Mouse (Mus musculus) embryonic facial prominence, embryonic 12.5 days (tissue): Measurements from ENCODE around the gene Rps29. TPM values are rescaled to one million over a fixed set of nuclear protein-coding genes. Genes with fewer than 3 reads are reported as not detected.
"Not testable (repeated sequence)": the region's sequence is repeated elsewhere in the genome, so short reads cannot be mapped to it uniquely, and the experiment has no call there.

ENCODE experiments used
- ATAC-seq: fragments of 200-750 bp; cut with Nextera tagmentation; 2 replicates; pipeline ENCODE4 v1.8.0; 2017; ENCODE audit not compliant: insufficient number of reproducible peaks, insufficient read depth, low FRiP score, low TSS enrichment
- H3K27ac ChIP-seq: fragments of 300-500 bp; sonication (generic); 2 replicates; pipeline ENCODE4 v1.5.1; 2016; ENCODE audit warnings: mild to moderate bottlenecking
- H3K27me3 ChIP-seq: fragments of 300-500 bp; sonication (generic); 2 replicates; pipeline ENCODE4 v1.6.1; 2016; ENCODE audit warnings: mild to moderate bottlenecking, moderate library complexity
- H3K36me3 ChIP-seq: fragments of 300-500 bp; sonication (generic); 2 replicates; pipeline ENCODE4 v1.6.1; 2016; ENCODE audit warnings: mild to moderate bottlenecking
- H3K4me1 ChIP-seq: fragments of 300-500 bp; sonication (generic); 2 replicates; pipeline ENCODE4 v1.6.1; 2016
- H3K4me2 ChIP-seq: fragments of 300-500 bp; sonication (generic); replicated peaks from 2 replicates; pipeline ENCODE4 v1.6.1; 2016; ENCODE audit warnings: mild to moderate bottlenecking, moderate library complexity
- H3K4me3 ChIP-seq: fragments of 300-500 bp; sonication (generic); 2 replicates; pipeline ENCODE4 v1.5.1; 2016; ENCODE audit warnings: mild to moderate bottlenecking
- H3K9ac ChIP-seq: fragments of 300-500 bp; sonication (generic); 2 replicates; pipeline ENCODE4 v1.6.1; 2016; ENCODE audit warnings: mild to moderate bottlenecking, moderate library complexity
- H3K9me3 ChIP-seq: fragments of 300-500 bp; sonication (generic); 2 replicates; pipeline ENCODE4 v1.6.1; 2016; ENCODE audit warnings: mild to moderate bottlenecking, moderate library complexity
- WGBS: fragments of 180-500 bp; shearing (Covaris S2); methylation state at CpG from one replicate; pipeline ENCODE4 v1.1.7; 2016; 5-methylcytosine and 5-hydroxymethylcytosine counted together
- polyA plus RNA-seq: library from polyadenylated mRNA; unstranded; fragments of >200 nt; fragmentation: Nextera tagmentation; extraction: Ambion mirVana; gene quantifications from 2 replicates; pipeline ENCODE4 v1.2.1, GENCODE M21; 2016

Gene Rps29
- polyA plus RNA-seq: 1,602 and 1,617 TPM in 2 replicates

GRCm38 (mm10) chr12:69158765-69159577, at the start of gene Rps29:
Gene Rps29, minus strand, starts transcription at chr12:69159186.
- WGBS: under 1% methylated on average over 60 of the region's 68 CpGs
- peak; percentile 99 for ATAC-seq
- peak within 1 kb of the TSS; percentile 93 for H3K27ac ChIP-seq

GRCm38 (mm10) chr12:69208520-69208919, 49.5 kb upstream of the Rps29 start:
- 91% methylated on average over 2 of the region's 2 CpGs for WGBS
- no peak overlapping the region for H3K9ac ChIP-seq
- no peaks in the 10 kb centered on the region for H3K4me1 ChIP-seq
- no peak overlapping the region for H3K4me3 ChIP-seq
- no peak overlapping the region for H3K4me2 ChIP-seq
- H3K27me3 ChIP-seq: no peaks in the 10 kb centered on the region
- no peak for ATAC-seq
- no peaks in the 10 kb centered on the region for H3K9me3 ChIP-seq
- peaks cover 49% of the 10 kb centered on the region for H3K36me3 ChIP-seq
- no peak overlapping the region for H3K27ac ChIP-seq

More at GRCm38 (mm10) chr12:69158765-69159577, at the start of gene Rps29:
- not testable (repeated sequence) for H3K27me3 ChIP-seq, H3K9me3 ChIP-seq, H3K4me1 ChIP-seq
- H3K4me2 ChIP-seq: peak within 1 kb of the TSS; percentile 71
- H3K9ac ChIP-seq: peak within 1 kb of the TSS; percentile 91
- peak within 1 kb of the TSS; percentile 75 for H3K4me3 ChIP-seq
- H3K36me3 ChIP-seq: peaks cover 20% of the 10 kb centered on the region

- WGBS: 96% methylated on average over 7 of the region's 7 CpGs
- H3K27ac ChIP-seq: no peak overlapping the region
- H3K9me3 ChIP-seq: no peaks in the 10 kb centered on the region
- ATAC-seq: no peak
- H3K4me3 ChIP-seq: no peak overlapping the region
- H3K4me2 ChIP-seq: no peak overlapping the region
- no peaks in the 10 kb centered on the region for H3K27me3 ChIP-seq
- H3K36me3 ChIP-seq: peaks cover 45% of the 10 kb centered on the region
- H3K4me1 ChIP-seq: no peaks in the 10 kb centered on the region
- no peak overlapping the region for H3K9ac ChIP-seq
These were observed 48.9 kb upstream of the Rps29 start for GRCm38 (mm10) chr12:69207926-69208325.

GRCm38 (mm10) chr12:69207396-69207795, 48.4 kb upstream of the Rps29 start:
- H3K27ac ChIP-seq: no peak overlapping the region

GRCm38 (mm10) chr12:69204052-69204833, 45.3 kb upstream of the Rps29 start, which contains the start of gene Gm49384:
Gene Gm49384, minus strand, starts transcription at chr12:69204267.
- 90% methylated on average over 16 of the region's 16 CpGs for WGBS
- peaks cover 40% of the 10 kb centered on the region for H3K36me3 ChIP-seq
- no peak for ATAC-seq

More at GRCm38 (mm10) chr12:69207396-69207795, 48.4 kb upstream of the Rps29 start:
- Histone ChIP-seq H3K9ac (no peak overlapping the region), H3K27me3 (no peaks in the 10 kb centered on the region), H3K36me3 (peaks cover 43% of the 10 kb centered on the region), H3K4me3 (no peak overlapping the region), H3K4me1 (no peaks in the 10 kb centered on the region), H3K9me3 (no peaks in the 10 kb centered on the region), H3K4me2 (no peak overlapping the region)
- ATAC-seq: no peak
- WGBS: 94% methylated on average over 8 of the region's 8 CpGs

GRCm38 (mm10) chr12:69198985-69199384, 40.0 kb upstream of the Rps29 start:
- Histone ChIP-seq H3K9ac (no peak overlapping the region), H3K27ac (no peak overlapping the region), H3K4me1 (peaks cover 21% of the 10 kb centered on the region), H3K9me3 (no peaks in the 10 kb centered on the region), H3K4me2 (no peak overlapping the region), H3K27me3 (no peaks in the 10 kb centered on the region), H3K36me3 (peaks cover 23% of the 10 kb centered on the region), H3K4me3 (no peak overlapping the region)
- ATAC-seq: no peak

More at GRCm38 (mm10) chr12:69204052-69204833, 45.3 kb upstream of the Rps29 start, which contains the start of gene Gm49384:
- Histone ChIP-seq H3K4me1 (peaks cover under 1% of the 10 kb centered on the region; the same call in 1 of the 2 replicates), H3K4me3 (no peak within 1 kb of the TSS), H3K9me3 (no peaks in the 10 kb centered on the region), H3K27me3 (no peaks in the 10 kb centered on the region), H3K9ac (no peak within 1 kb of the TSS), H3K4me2 (no peak within 1 kb of the TSS), H3K27ac (no peak within 1 kb of the TSS)

- Histone ChIP-seq H3K36me3 (peaks cover 22% of the 10 kb centered on the region), H3K9ac (peak within 1 kb of the TSS; percentile 85), H3K4me2 (peak within 1 kb of the TSS; percentile 96), H3K4me3 (peak within 1 kb of the TSS; percentile 89), H3K27me3 (no peaks in the 10 kb centered on the region), H3K9me3 (no peaks in the 10 kb centered on the region), H3K27ac (peak within 1 kb of the TSS; percentile 88), H3K4me1 (peaks cover 21% of the 10 kb centered on the region)
- ATAC-seq: peak; percentile 48; the same call in 1 of the 2 replicates
- WGBS: under 1% methylated on average over 18 of the region's 18 CpGs
These were observed 39.2 kb upstream of the Rps29 start, which contains the start of gene Dnaaf2 for GRCm38 (mm10) chr12:69198164-69198535. Gene Dnaaf2, minus strand, starts transcription at chr12:69198429.

GRCm38 (mm10) chr12:69197378-69198163, 38.6 kb upstream of the Rps29 start:
- peak overlapping the region; percentile 96 for H3K4me2 ChIP-seq
- under 1% methylated on average over 94 of the region's 94 CpGs for WGBS
- H3K9me3 ChIP-seq: no peaks in the 10 kb centered on the region
- no peaks in the 10 kb centered on the region for H3K27me3 ChIP-seq
- peak overlapping the region; percentile 85 for H3K9ac ChIP-seq
- H3K27ac ChIP-seq: peak overlapping the region; percentile 88
- peak; percentile 70 for ATAC-seq
- H3K4me1 ChIP-seq: peaks cover 21% of the 10 kb centered on the region
- H3K36me3 ChIP-seq: peaks cover 23% of the 10 kb centered on the region
- H3K4me3 ChIP-seq: peak overlapping the region; percentile 89

GRCm38 (mm10) chr12:69196444-69197377, 37.7 kb upstream of the Rps29 start, which contains the start of gene Gm49383:
Gene Gm49383, minus strand, starts transcription at chr12:69197104.
- Histone ChIP-seq H3K4me2 (peak within 1 kb of the TSS; percentile 96), H3K27me3 (no peaks in the 10 kb centered on the region), H3K9me3 (no peaks in the 10 kb centered on the region), H3K4me1 (peaks cover 21% of the 10 kb centered on the region), H3K27ac (peak within 1 kb of the TSS; percentile 88), H3K9ac (peak within 1 kb of the TSS; percentile 85), H3K36me3 (peaks cover 19% of the 10 kb centered on the region), H3K4me3 (peak within 1 kb of the TSS; percentile 89)
- under 1% methylated on average over 72 of the region's 75 CpGs for WGBS
- ATAC-seq: peak; percentile 76

GRCm38 (mm10) chr12:69192637-69193036, 33.7 kb upstream of the Rps29 start:
- Histone ChIP-seq H3K4me2 (no peak overlapping the region), H3K4me3 (no peak overlapping the region), H3K9ac (no peak overlapping the region), H3K4me1 (peaks cover 8% of the 10 kb centered on the region), H3K9me3 (no peaks in the 10 kb centered on the region), H3K27me3 (no peaks in the 10 kb centered on the region), H3K36me3 (peaks cover 24% of the 10 kb centered on the region), H3K27ac (no peak overlapping the region)
- no peak for ATAC-seq
- WGBS: 95% methylated on average over 2 of the region's 2 CpGs
